Mouse (Mus musculus) large intestine, adult 2 months (tissue): ENCODE results near the gene Arhgap36. TPM values are rescaled to one million over a fixed set of nuclear protein-coding genes. Genes with fewer than 3 reads are reported as not detected.

ENCODE experiments used
- DNase-seq: peaks from one replicate; pipeline ENCODE4 v3.0.0-alpha.2; 2012; ENCODE audit warnings: low read depth, low spot score
- WGBS: fragments of 180-500 bp; shearing (Covaris S2); methylation state at CpG from one replicate; pipeline ENCODE4 v1.1.7; 2018; 5-methylcytosine and 5-hydroxymethylcytosine counted together
- polyA plus RNA-seq: library from polyadenylated mRNA; depleted of rRNA; stranded (reverse); fragments of >200 nt; gene quantifications from 2 replicates; pipeline ENCODE4 v1.2.3, GENCODE M21; 2012; rRNA removed

The Arhgap36 gene
- not detected in 2 replicates for polyA plus RNA-seq

DNA sequence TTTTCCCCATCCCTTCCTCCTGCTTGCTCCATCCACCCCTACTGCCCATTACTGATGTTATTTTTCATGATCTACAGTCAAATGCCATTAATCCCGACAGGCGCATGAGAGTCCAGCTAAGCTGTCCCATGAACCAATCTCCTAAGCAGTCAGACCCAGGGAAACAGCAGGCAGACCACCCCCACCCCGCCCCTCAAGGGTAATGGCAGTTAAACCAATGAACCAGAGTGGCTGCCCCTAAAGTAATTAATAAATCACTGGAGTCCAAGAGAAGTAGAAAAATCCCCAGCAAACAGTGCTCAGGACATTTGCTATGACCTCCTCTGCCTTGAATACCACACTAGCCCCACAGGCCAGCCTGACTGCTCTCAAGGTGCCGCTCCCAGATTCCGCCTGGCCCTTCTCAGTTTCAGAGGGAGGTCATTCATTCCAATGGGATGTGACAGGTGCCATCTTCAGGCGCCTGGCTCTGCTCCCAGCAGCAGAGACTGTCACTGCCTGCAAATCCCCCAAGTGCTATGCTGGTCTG is at the start of gene Arhgap36:
Gene Arhgap36, plus strand, starts transcription at position 504 of the 529 bp plus-strand sequence.
- no peak for DNase-seq
- 54% methylated on average over 6 of the region's 6 CpGs for WGBS

DNA sequence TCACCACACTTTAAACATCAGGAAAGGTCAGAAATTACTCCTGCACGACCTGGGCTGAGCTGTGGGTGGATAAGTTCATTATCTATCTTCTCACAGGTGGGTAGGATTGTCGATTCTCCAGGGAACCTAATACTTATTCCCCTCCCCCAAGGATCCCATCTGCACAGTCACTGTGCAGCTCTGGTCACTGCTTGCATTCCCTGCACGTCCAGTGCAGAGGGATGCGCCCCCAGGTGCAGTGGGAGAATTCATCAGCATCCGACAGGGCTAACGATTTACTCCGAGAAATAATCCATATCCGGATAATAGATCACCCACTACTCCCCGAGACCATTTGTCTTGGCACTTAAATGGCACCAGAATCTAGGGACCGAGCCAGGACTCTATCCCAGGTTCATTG is 6.0 kb upstream of the Arhgap36 start:
- 72% methylated on average over 10 of the region's 10 CpGs for WGBS
- DNase-seq: no peak

GRCm38 (mm10) chrX:49470287-49471054 is 6.7 kb downstream of the Arhgap36 start:
- no peak for DNase-seq
- WGBS: 23% methylated on average over 34 of the region's 34 CpGs

GRCm38 (mm10) chrX:49479968-49480809 is 16.4 kb downstream of the Arhgap36 start:
- DNase-seq: no peak
- 26% methylated on average over 28 of the region's 29 CpGs for WGBS

DNA sequence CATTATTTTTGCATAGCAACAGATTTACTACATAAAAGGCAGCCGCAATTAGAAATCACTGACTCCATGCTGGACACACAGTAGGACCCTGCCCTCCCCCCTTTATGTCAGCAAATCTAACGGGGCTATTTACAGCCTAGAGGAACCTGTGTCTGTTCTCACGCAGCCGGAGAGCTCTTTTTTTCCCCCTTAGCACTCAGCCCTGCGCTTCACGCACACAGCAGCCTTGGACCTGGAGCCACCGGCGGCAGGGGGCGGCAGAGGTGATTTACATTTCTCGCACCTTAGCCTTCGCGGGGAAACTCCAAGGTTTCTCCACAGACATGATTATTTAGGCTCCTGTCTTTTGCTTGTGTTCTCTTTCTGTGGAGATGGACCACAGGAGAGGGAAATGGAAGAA is 17.1 kb downstream of the Arhgap36 start:
- no peak for DNase-seq
- 12% methylated on average over 12 of the region's 12 CpGs for WGBS

DNA sequence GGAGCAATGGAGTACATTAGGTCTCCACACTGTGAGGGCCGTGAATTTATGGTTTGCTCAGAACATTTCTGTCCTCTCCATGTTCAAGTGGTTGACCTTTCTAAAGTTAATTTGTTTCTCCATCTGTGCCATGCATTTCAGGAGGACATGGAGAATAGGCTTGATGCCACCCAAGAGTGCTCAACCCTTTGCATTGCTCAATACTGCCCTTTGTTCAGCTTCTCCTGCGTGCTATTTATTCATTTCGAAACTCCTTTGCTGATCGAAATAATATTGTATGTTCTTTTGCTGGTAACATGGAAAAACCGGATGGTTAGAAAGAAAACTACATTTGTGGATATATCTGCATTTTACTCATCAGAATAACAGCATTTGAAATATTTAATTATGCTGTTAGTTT is 25.4 kb downstream of the Arhgap36 start:
- DNase-seq: no peak
- WGBS: 78% methylated on average over 5 of the region's 5 CpGs

DNA sequence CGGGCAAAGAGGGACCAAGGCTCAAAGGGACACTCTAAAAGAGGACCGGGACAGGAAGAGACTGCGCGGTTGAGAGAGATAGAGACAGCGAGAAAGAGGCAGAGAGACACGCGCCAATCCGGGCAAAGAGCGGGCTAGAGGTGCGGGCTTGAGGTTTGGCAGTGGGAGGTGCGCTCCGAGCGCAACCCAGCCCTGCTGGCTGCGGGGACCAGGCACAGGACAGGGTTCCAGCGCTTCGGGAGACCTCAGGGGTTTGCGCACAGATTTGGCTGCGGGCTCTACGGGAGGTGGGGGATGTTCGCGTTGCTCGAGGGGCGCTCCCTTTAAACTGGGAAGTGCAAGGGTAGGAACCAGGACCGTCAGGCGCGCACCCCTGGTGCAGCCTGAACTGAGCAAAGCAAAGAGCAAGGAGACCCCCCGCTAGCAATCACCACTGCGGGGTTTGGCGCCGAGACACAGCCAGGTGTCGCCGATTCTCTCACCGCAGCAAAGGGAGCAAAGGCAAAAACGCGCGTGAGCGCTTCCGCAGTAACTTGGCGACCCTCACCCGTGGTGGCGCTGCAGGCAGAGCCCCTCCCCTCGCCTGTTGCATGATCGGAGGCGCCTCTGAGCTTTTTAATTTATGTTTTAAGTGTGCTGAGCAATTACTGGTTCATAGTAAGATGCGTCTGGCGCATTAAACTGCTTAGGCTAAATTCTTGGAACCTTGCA is 30.1 kb downstream of the Arhgap36 start:
- 21% methylated on average over 46 of the region's 46 CpGs for WGBS
- DNase-seq: no peak

Other genes with a start within 250 kb of the Arhgap36 start
- gene Enox2, start 175.7 kb upstream of the Arhgap36 start, polyA plus RNA-seq: 6.9 and 7.5 TPM in 2 replicates
- gene Olfr1320, start 208.4 kb downstream of the Arhgap36 start, polyA plus RNA-seq: not detected in 2 replicates